Mouse (Mus musculus) cerebellum, adult 2 months (tissue): Measurements from ENCODE around the gene Clec2g.

Source experiments
- CTCF ChIP-seq: fragments of 200-500 bp; IDR thresholded peaks from 2 replicates; pipeline ENCODE4 v1.5.1; 2011; ENCODE audit warnings: low read depth, mild to moderate bottlenecking, control low read depth, low read length, moderate library complexity, borderline replicate concordance; ENCODE audit not compliant: insufficient read depth
- POLR2A ChIP-seq: fragments of 200-500 bp; IDR thresholded peaks from 2 replicates; pipeline ENCODE4 v1.6.1; 2011; ENCODE audit warnings: low read length, control low read depth, borderline replicate concordance; ENCODE audit not compliant: insufficient read depth

GRCm38 (mm10) chr6:129030175-129030824 lies 96.1 kb downstream of the Clec2g start:
- no peak for TF ChIP-seq CTCF
- TF ChIP-seq POLR2A = no peak
